Mouse (Mus musculus): ENCODE measurements at regions not wholly inside any gene's neighbourhood (a gene's known extent, or its start where the extent isn't known, plus 50 kb on each side); places are given as distances from the start of the nearest gene placed in this dataset.
A peak's percentile ranks its signal among the peaks of the same experiment; 100 is the strongest.

DNA sequence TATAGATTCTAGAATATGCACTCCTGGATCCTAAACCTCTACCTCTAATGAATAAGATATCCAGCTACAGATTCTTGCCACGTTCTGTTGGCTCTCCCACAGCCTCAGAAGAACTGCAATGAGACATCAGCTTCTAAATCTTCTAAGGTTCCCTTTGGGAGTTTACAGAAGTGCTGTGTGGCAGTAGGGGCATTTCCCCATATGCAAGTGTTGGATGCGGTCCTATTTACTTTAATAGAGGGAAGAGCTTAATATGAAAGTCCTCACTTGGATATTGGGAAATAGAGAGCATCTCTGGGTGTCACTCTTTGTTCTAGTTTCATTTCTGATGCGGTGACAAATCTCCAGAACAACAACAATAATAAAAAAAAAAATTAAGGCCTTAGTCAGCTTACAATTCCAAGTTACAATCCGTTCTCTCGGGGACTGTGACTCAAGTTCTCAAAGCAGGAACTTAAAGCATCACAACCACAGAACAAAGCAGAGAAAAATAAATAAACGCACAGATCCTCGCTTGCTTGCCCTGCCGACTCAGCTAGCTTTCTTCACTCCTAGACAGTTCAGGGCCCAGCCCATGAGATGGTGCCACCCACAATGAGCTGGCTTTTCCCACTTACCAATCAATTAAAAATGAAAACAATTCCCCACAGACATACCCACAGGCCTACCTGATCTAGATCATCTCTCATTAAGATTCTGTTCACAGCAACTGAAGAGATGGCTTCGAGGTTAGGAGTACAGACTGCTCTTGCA is 204.4 kb upstream of the Cited2 start:
- no peak overlapping the region for H3K4me3 ChIP-seq (ENCODE audit: low read depth, low read length)
- no peaks in the 10 kb centered on the region for H3K4me1 ChIP-seq (ENCODE audit: control insufficient read depth, insufficient read depth, low read length)
- H3K36me3 ChIP-seq (ENCODE audit: control insufficient read depth, insufficient read depth, low read length): no peaks in the 10 kb centered on the region
- no peaks in the 10 kb centered on the region for H3K27me3 ChIP-seq (ENCODE audit: control insufficient read depth, insufficient read depth, low read length)
- H3K9me3 ChIP-seq (ENCODE audit: control insufficient read depth, low read length): no peaks in the 10 kb centered on the region
- 70% methylated on average over 9 of the region's 9 CpGs for WGBS
- H3K27ac ChIP-seq (ENCODE audit: low read depth, low read length): no peak overlapping the region
- ATAC-seq (ENCODE audit: insufficient read depth, low FRiP score, low TSS enrichment) (no peak), DNase-seq (ENCODE audit: low spot score) (no peak)
- H3K4me2 ChIP-seq (ENCODE audit: low read depth): no peak overlapping the region
- no peak overlapping the region for H3K9ac ChIP-seq (ENCODE audit: low read length)

DNA sequence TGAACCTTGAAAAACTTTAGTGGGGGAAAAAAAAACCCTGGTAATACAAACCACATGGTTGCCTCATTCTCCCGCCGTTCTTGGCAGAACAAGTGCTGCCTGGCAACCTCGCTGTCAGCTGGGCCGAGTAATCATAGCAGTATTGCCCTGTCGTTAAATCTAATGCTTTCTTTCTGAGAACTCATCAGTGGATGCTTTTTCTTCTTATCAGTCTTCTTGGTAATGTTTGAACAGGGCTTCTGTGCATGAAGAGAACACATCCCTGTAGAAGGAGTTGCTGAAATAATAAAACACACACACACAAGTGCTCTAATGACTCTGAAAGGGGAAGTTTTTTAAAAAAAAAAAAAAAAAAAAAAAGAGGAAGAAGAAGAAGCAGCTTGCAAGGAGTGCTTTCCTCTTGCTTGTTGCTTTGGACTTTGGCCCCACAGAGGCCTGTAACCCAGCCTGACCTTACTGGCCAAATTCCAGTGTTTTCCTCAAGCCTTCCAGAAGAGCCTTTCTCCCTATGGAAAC is 200.9 kb upstream of the Cited2 start:
- Histone ChIP-seq H3K4me3 (ENCODE audit: low read depth, low read length) (no peak overlapping the region), H3K27ac (ENCODE audit: low read depth, low read length) (no peak overlapping the region), H3K27me3 (ENCODE audit: control insufficient read depth, insufficient read depth, low read length) (no peaks in the 10 kb centered on the region), H3K36me3 (ENCODE audit: control insufficient read depth, insufficient read depth, low read length) (no peaks in the 10 kb centered on the region), H3K4me2 (ENCODE audit: low read depth) (no peak overlapping the region), H3K9me3 (ENCODE audit: control insufficient read depth, low read length) (no peaks in the 10 kb centered on the region), H3K4me1 (ENCODE audit: control insufficient read depth, insufficient read depth, low read length) (no peaks in the 10 kb centered on the region), H3K9ac (ENCODE audit: low read length) (no peak overlapping the region)
- DNase-seq (ENCODE audit: low spot score) (peak; percentile 17), ATAC-seq (ENCODE audit: insufficient read depth, low FRiP score, low TSS enrichment) (no peak)
- 21% methylated on average over 5 of the region's 5 CpGs for WGBS

DNA sequence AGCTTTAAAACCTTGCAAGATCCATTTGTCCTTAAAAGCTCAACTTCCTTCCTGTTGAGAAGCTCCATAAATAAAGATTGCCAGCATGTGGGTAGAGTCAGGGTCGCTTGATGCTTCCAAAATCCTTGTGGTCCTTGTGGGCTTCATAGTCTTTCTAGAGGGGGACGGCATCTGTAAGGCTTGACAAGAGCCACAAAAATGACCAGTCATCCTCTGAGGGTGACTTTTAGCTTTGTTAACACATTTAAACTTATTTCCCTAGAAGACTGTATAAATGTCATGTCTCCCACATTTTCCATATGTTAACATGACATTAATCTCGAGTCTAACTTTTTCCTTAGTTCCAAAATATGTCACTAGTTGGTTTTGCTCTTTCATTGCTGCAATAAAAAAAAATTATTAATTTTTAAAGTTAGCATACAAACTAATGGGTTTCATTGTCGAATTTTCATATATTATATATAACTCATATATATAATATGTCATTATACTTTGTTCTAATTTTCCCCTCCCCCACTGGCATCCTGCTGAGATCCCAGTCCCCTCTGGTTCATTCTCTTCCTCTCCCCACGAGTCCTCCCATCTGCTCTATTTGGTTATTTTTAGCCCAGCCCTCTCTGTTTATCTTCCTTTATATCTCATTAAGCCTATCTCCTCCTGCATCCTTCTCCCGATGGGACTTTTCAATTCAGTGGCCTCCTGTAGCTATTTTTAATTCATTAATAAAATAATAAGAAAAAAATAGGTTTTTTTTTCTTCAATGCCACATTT is 199.3 kb upstream of the Cited2 start:
- H3K36me3 ChIP-seq (ENCODE audit: control insufficient read depth, insufficient read depth, low read length): no peaks in the 10 kb centered on the region
- H3K9ac ChIP-seq (ENCODE audit: low read length): no peak overlapping the region
- ATAC-seq (ENCODE audit: insufficient read depth, low FRiP score, low TSS enrichment): no peak
- H3K27ac ChIP-seq (ENCODE audit: low read depth, low read length): no peak overlapping the region
- no peak for DNase-seq (ENCODE audit: low spot score)
- H3K27me3 ChIP-seq (ENCODE audit: control insufficient read depth, insufficient read depth, low read length): no peaks in the 10 kb centered on the region
- no peaks in the 10 kb centered on the region for H3K9me3 ChIP-seq (ENCODE audit: control insufficient read depth, low read length)
- no peak overlapping the region for H3K4me3 ChIP-seq (ENCODE audit: low read depth, low read length)
- WGBS: 72% methylated on average over 6 of the region's 6 CpGs
- no peaks in the 10 kb centered on the region for H3K4me1 ChIP-seq (ENCODE audit: control insufficient read depth, insufficient read depth, low read length)
- H3K4me2 ChIP-seq (ENCODE audit: low read depth): no peak overlapping the region

DNA sequence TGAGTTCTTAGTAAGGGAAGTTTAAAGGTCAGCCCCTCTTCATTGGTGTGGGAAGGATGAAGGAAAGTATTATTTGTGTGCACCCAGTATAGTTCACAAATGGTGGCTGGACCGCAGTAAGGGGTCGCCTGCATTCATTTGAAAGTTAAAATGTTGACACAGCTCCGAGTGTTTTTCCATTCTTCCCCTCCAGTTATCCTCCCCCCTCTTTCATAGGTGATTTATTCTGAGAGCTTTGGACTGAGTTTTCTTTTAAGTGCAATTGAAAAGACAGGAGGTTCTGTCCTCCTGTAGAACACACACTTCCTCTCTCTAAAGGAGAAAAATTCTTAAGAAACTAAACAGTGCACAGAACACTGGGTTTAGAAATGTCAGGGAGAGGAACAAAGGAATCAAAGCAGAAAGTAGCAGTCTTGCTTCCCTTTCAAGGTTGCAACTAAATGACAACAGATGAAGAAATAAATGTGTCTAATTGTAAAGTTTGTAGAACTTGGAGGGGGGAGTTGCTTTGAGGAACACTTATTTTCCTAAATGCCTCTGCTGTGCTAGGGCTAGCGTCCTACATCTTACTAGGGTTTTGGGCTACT is 195.8 kb upstream of the Cited2 start:
- no peaks in the 10 kb centered on the region for H3K36me3 ChIP-seq (ENCODE audit: control insufficient read depth, insufficient read depth, low read length)
- no peak overlapping the region for H3K4me2 ChIP-seq (ENCODE audit: low read depth)
- no peaks in the 10 kb centered on the region for H3K27me3 ChIP-seq (ENCODE audit: control insufficient read depth, insufficient read depth, low read length)
- no peaks in the 10 kb centered on the region for H3K4me1 ChIP-seq (ENCODE audit: control insufficient read depth, insufficient read depth, low read length)
- H3K27ac ChIP-seq (ENCODE audit: low read depth, low read length): no peak overlapping the region
- 38% methylated on average over 4 of the region's 4 CpGs for WGBS
- DNase-seq (ENCODE audit: low spot score) (no peak), ATAC-seq (ENCODE audit: insufficient read depth, low FRiP score, low TSS enrichment) (no peak)
- H3K9me3 ChIP-seq (ENCODE audit: control insufficient read depth, low read length): no peaks in the 10 kb centered on the region
- H3K4me3 ChIP-seq (ENCODE audit: low read depth, low read length): no peak overlapping the region
- H3K9ac ChIP-seq (ENCODE audit: low read length): no peak overlapping the region

DNA sequence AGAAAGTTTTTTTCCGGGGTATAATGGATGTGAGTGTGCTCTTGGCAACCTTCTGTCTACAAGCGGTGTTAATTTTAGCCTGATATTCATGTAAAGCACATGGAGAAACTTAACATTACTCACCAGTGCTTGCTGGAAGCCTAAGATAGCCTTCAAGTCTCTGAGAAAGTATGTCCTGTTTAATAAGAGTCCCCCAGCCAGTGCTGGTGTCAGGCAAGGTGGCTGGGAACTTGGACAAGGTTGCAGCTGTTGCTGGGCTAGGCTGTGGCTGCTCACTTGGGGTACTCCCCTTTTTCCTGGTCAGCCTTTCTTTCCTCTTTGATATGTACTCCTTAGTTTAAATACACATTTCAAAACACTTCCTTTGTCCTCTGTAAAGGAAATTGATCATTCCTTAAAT is 194.9 kb upstream of the Cited2 start:
- H3K27me3 ChIP-seq (ENCODE audit: control insufficient read depth, insufficient read depth, low read length): no peaks in the 10 kb centered on the region
- no peaks in the 10 kb centered on the region for H3K36me3 ChIP-seq (ENCODE audit: control insufficient read depth, insufficient read depth, low read length)
- H3K4me1 ChIP-seq (ENCODE audit: control insufficient read depth, insufficient read depth, low read length): no peaks in the 10 kb centered on the region
- H3K27ac ChIP-seq (ENCODE audit: low read depth, low read length): no peak overlapping the region
- H3K4me3 ChIP-seq (ENCODE audit: low read depth, low read length): no peak overlapping the region
- WGBS: 79% methylated on average over 2 of the region's 2 CpGs
- no peak overlapping the region for H3K9ac ChIP-seq (ENCODE audit: low read length)
- H3K9me3 ChIP-seq (ENCODE audit: control insufficient read depth, low read length): no peaks in the 10 kb centered on the region
- ATAC-seq (ENCODE audit: insufficient read depth, low FRiP score, low TSS enrichment): no peak
- no peak overlapping the region for H3K4me2 ChIP-seq (ENCODE audit: low read depth)
- no peak for DNase-seq (ENCODE audit: low spot score)

DNA sequence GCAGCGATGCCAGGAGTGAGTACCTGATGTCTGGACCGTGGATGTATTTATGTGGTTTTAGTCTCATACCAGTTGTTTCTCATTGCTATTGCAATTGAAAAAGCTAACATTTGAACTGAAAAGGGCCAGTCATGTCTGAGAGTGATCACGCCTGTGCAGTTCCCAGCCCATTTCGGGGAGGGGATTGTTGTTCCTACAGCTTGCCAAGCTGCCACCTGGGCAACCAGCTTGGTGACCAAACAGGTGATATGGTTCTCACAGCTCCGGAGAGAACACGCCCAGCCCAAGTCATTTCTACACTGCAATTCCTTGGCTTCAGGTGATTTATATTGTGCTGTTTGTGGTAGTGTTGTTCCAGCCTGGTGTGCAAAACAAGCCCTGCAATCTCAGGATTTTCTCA is 194.2 kb upstream of the Cited2 start:
- Histone ChIP-seq H3K27ac (ENCODE audit: low read depth, low read length) (no peak overlapping the region), H3K4me3 (ENCODE audit: low read depth, low read length) (no peak overlapping the region), H3K9me3 (ENCODE audit: control insufficient read depth, low read length) (no peaks in the 10 kb centered on the region), H3K4me1 (ENCODE audit: control insufficient read depth, insufficient read depth, low read length) (no peaks in the 10 kb centered on the region), H3K36me3 (ENCODE audit: control insufficient read depth, insufficient read depth, low read length) (no peaks in the 10 kb centered on the region), H3K27me3 (ENCODE audit: control insufficient read depth, insufficient read depth, low read length) (no peaks in the 10 kb centered on the region), H3K9ac (ENCODE audit: low read length) (no peak overlapping the region), H3K4me2 (ENCODE audit: low read depth) (no peak overlapping the region)
- DNase-seq (ENCODE audit: low spot score): no peak
- WGBS: 85% methylated on average over 6 of the region's 6 CpGs
- ATAC-seq (ENCODE audit: insufficient read depth, low FRiP score, low TSS enrichment): no peak

DNA sequence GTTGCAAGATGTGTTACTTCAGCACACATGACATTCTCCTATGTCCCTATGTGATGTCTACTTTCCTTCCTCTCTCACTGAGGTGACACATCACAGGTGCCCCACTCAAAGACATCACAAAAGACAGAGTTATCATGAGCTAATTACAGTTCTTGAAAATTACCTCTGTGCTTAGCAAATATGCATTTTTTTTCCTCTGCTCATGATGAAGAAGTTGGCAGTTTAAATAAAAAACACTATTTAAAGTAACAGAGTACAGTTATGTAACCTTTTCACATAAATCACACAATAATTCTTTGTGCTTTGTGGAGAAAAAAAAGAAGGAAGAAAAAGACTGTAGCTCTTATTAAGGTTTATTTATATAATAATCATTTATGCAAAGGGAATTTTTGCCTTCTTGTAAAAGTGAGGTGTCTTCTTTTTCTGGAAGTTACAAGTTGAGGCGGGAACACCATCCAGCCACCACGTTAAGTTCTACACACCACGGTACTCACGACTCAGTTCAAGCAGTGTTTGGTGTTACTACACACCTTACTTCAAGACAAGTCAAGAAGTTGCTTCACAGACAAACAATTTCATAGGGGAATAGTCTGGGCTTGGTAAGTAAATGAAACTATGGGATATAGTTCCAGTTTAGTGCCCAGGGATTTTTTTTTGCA is 193.0 kb upstream of the Cited2 start:
- Histone ChIP-seq H3K27me3 (ENCODE audit: control insufficient read depth, insufficient read depth, low read length) (no peaks in the 10 kb centered on the region), H3K27ac (ENCODE audit: low read depth, low read length) (no peak overlapping the region), H3K9me3 (ENCODE audit: control insufficient read depth, low read length) (no peaks in the 10 kb centered on the region), H3K4me1 (ENCODE audit: control insufficient read depth, insufficient read depth, low read length) (no peaks in the 10 kb centered on the region), H3K9ac (ENCODE audit: low read length) (no peak overlapping the region), H3K4me2 (ENCODE audit: low read depth) (no peak overlapping the region), H3K4me3 (ENCODE audit: low read depth, low read length) (no peak overlapping the region), H3K36me3 (ENCODE audit: control insufficient read depth, insufficient read depth, low read length) (no peaks in the 10 kb centered on the region)
- ATAC-seq (ENCODE audit: insufficient read depth, low FRiP score, low TSS enrichment): no peak
- no peak for DNase-seq (ENCODE audit: low spot score)
- 93% methylated on average over 4 of the region's 4 CpGs for WGBS

DNA sequence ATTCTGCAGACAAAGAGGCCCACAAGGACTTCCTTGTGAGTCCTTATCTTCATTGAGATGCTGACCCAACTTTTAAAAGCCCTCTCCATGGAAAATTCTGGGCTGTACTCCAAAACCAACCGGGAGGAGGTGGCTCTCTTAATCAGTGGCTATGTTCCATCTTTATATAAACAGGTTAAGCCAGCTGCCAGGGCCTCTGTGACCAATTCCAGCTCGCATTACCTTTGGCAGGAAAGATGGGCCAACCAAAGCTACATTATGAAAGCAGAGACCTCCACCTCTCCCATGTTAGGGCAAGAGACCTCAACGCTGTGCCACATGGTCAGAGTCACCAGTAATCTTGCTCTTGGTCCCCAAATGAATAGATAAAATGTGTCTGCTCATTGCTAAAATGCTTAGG is 192.0 kb upstream of the Cited2 start:
- H3K4me3 ChIP-seq (ENCODE audit: low read depth, low read length): no peak overlapping the region

More for the DNA sequence above, 192.0 kb upstream of the Cited2 start:
- Histone ChIP-seq H3K9ac (ENCODE audit: low read length) (no peak overlapping the region), H3K9me3 (ENCODE audit: control insufficient read depth, low read length) (no peaks in the 10 kb centered on the region), H3K4me1 (ENCODE audit: control insufficient read depth, insufficient read depth, low read length) (no peaks in the 10 kb centered on the region), H3K4me2 (ENCODE audit: low read depth) (no peak overlapping the region), H3K36me3 (ENCODE audit: control insufficient read depth, insufficient read depth, low read length) (no peaks in the 10 kb centered on the region), H3K27ac (ENCODE audit: low read depth, low read length) (no peak overlapping the region), H3K27me3 (ENCODE audit: control insufficient read depth, insufficient read depth, low read length) (no peaks in the 10 kb centered on the region)
- no peak for ATAC-seq (ENCODE audit: insufficient read depth, low FRiP score, low TSS enrichment)
- no peak for DNase-seq (ENCODE audit: low spot score)
- WGBS: 89% methylated on average over 3 of the region's 3 CpGs
